Mouse (Mus musculus): Measurements from ENCODE around the gene Nprl2. TPM values are rescaled to one million over a fixed set of nuclear protein-coding genes. Genes with fewer than 3 reads are reported as not detected.
A peak's percentile ranks its signal among the peaks of the same experiment; 100 is the strongest.

The Nprl2 gene
- polyA plus RNA-seq, 1 experiment from 2014 or later = 40.9 TPM

- DNase-seq (ENCODE audit: low spot score) (no peak), ATAC-seq (ENCODE audit: insufficient number of reproducible peaks, low FRiP score, low TSS enrichment, low read depth) (no peak)
- H3K9ac ChIP-seq (ENCODE audit: low read length) = peak overlapping the region; percentile 35; the same call in 1 of the 2 replicates
- H3K4me2 ChIP-seq (ENCODE audit: low read depth, severe bottlenecking) = peak overlapping the region; percentile 13; the same call in 1 of the 2 replicates
- H3K36me3 ChIP-seq (ENCODE audit: control insufficient read depth, insufficient read depth, low read length) = no peaks in the 10 kb centered on the region
- peaks cover 15% of the 10 kb centered on the region for H3K4me1 ChIP-seq (ENCODE audit: control insufficient read depth, insufficient read depth, low read length)
- no peak overlapping the region for H3K27ac ChIP-seq (replicated peaks; ENCODE audit: low read depth, low read length)
- WGBS = 50% methylated on average over 2 of the region's 2 CpGs
- peaks cover 23% of the 10 kb centered on the region for H3K27me3 ChIP-seq (ENCODE audit: control insufficient read depth, insufficient read depth, low read length)
- H3K4me3 ChIP-seq (ENCODE audit: low read depth, low read length) = no peak overlapping the region
- no peaks in the 10 kb centered on the region for H3K9me3 ChIP-seq (ENCODE audit: control insufficient read depth, low read length)
These were observed 19.7 kb upstream of the Nprl2 start for GRCm38 (mm10) chr9:107522400-107522711.

GRCm38 (mm10) chr9:107526198-107527026 is 15.6 kb upstream of the Nprl2 start:
- 6% methylated on average over 44 of the region's 44 CpGs for WGBS
- Histone ChIP-seq H3K4me1 (ENCODE audit: control insufficient read depth, insufficient read depth, low read length) (peaks cover 13% of the 10 kb centered on the region), H3K27me3 (ENCODE audit: control insufficient read depth, insufficient read depth, low read length) (peaks cover 32% of the 10 kb centered on the region), H3K4me3 (ENCODE audit: low read depth, low read length) (peak overlapping the region; percentile 24), H3K27ac (replicated peaks; ENCODE audit: low read depth, low read length) (no peak overlapping the region), H3K36me3 (ENCODE audit: control insufficient read depth, insufficient read depth, low read length) (no peaks in the 10 kb centered on the region), H3K9ac (ENCODE audit: low read length) (no peak overlapping the region), H3K4me2 (ENCODE audit: low read depth, severe bottlenecking) (peak overlapping the region; percentile 53), H3K9me3 (ENCODE audit: control insufficient read depth, low read length) (no peaks in the 10 kb centered on the region)
- peak; percentile 85 for DNase-seq (ENCODE audit: low spot score)
- peak; percentile 52; the same call in 1 of the 2 replicates for ATAC-seq (ENCODE audit: insufficient number of reproducible peaks, low FRiP score, low TSS enrichment, low read depth)

- H3K4me2 ChIP-seq (ENCODE audit: low read depth, severe bottlenecking) = peak within 1 kb of the TSS; percentile 97
- H3K4me1 ChIP-seq (ENCODE audit: control insufficient read depth, insufficient read depth, low read length) = peaks cover 20% of the 10 kb centered on the region
- H3K4me3 ChIP-seq (ENCODE audit: low read depth, low read length) = peak within 1 kb of the TSS; percentile 74
- no peak within 1 kb of the TSS for H3K27ac ChIP-seq (replicated peaks; ENCODE audit: low read depth, low read length)
- ATAC-seq (ENCODE audit: insufficient number of reproducible peaks, low FRiP score, low TSS enrichment, low read depth) (peak; percentile 96), DNase-seq (ENCODE audit: low spot score) (peak; percentile 92)
- H3K9ac ChIP-seq (ENCODE audit: low read length) = peak within 1 kb of the TSS; percentile 73
- under 1% methylated on average over 48 of the region's 48 CpGs for WGBS
- peaks cover 3% of the 10 kb centered on the region; the same call in 1 of the 2 replicates for H3K27me3 ChIP-seq (ENCODE audit: control insufficient read depth, insufficient read depth, low read length)
- no peaks in the 10 kb centered on the region for H3K9me3 ChIP-seq (ENCODE audit: control insufficient read depth, low read length)
- H3K36me3 ChIP-seq (ENCODE audit: control insufficient read depth, insufficient read depth, low read length) = peaks cover 12% of the 10 kb centered on the region
These were observed 8.1 kb upstream of the Nprl2 start, which contains the start of gene Tmem115 for GRCm38 (mm10) chr9:107533791-107534407. Gene Tmem115 (plus strand): TSS chr9:107533945.

- Histone ChIP-seq H3K4me2 (ENCODE audit: low read depth, severe bottlenecking) (peak overlapping the region; percentile 97), H3K27me3 (ENCODE audit: control insufficient read depth, insufficient read depth, low read length) (peaks cover 3% of the 10 kb centered on the region; the same call in 1 of the 2 replicates), H3K4me1 (ENCODE audit: control insufficient read depth, insufficient read depth, low read length) (peaks cover 20% of the 10 kb centered on the region), H3K27ac (replicated peaks; ENCODE audit: low read depth, low read length) (no peak overlapping the region), H3K36me3 (ENCODE audit: control insufficient read depth, insufficient read depth, low read length) (peaks cover 18% of the 10 kb centered on the region), H3K9ac (ENCODE audit: low read length) (peak overlapping the region; percentile 73), H3K9me3 (ENCODE audit: control insufficient read depth, low read length) (no peaks in the 10 kb centered on the region), H3K4me3 (ENCODE audit: low read depth, low read length) (peak overlapping the region; percentile 74)
- DNase-seq (ENCODE audit: low spot score) (peak; percentile 37), ATAC-seq (ENCODE audit: insufficient number of reproducible peaks, low FRiP score, low TSS enrichment, low read depth) (0 out of 2 replicates have a peak, but pooled peaks have one; percentile 8)
- WGBS = under 1% methylated on average over 40 of the region's 40 CpGs
These were observed 7.4 kb upstream of the Nprl2 start for GRCm38 (mm10) chr9:107534408-107535202.

GRCm38 (mm10) chr9:107538231-107538630 is 3.8 kb upstream of the Nprl2 start:
- H3K4me2 ChIP-seq (ENCODE audit: low read depth, severe bottlenecking) = no peak overlapping the region
- H3K4me3 ChIP-seq (ENCODE audit: low read depth, low read length) = no peak overlapping the region
- DNase-seq (ENCODE audit: low spot score) (no peak), ATAC-seq (ENCODE audit: insufficient number of reproducible peaks, low FRiP score, low TSS enrichment, low read depth) (no peak)
- peaks cover 22% of the 10 kb centered on the region for H3K36me3 ChIP-seq (ENCODE audit: control insufficient read depth, insufficient read depth, low read length)
- H3K27ac ChIP-seq (replicated peaks; ENCODE audit: low read depth, low read length) = no peak overlapping the region
- H3K9ac ChIP-seq (ENCODE audit: low read length) = no peak overlapping the region
- no peaks in the 10 kb centered on the region for H3K27me3 ChIP-seq (ENCODE audit: control insufficient read depth, insufficient read depth, low read length)
- WGBS = 96% methylated on average over 7 of the region's 7 CpGs
- peaks cover 32% of the 10 kb centered on the region for H3K4me1 ChIP-seq (ENCODE audit: control insufficient read depth, insufficient read depth, low read length)
- no peaks in the 10 kb centered on the region for H3K9me3 ChIP-seq (ENCODE audit: control insufficient read depth, low read length)

- Histone ChIP-seq H3K27ac (replicated peaks; ENCODE audit: low read depth, low read length) (no peak overlapping the region), H3K9me3 (ENCODE audit: control insufficient read depth, low read length) (no peaks in the 10 kb centered on the region), H3K4me1 (ENCODE audit: control insufficient read depth, insufficient read depth, low read length) (peaks cover 32% of the 10 kb centered on the region), H3K4me3 (ENCODE audit: low read depth, low read length) (no peak overlapping the region), H3K4me2 (ENCODE audit: low read depth, severe bottlenecking) (no peak overlapping the region; the same call in 1 of the 2 replicates), H3K27me3 (ENCODE audit: control insufficient read depth, insufficient read depth, low read length) (no peaks in the 10 kb centered on the region), H3K36me3 (ENCODE audit: control insufficient read depth, insufficient read depth, low read length) (peaks cover 22% of the 10 kb centered on the region), H3K9ac (ENCODE audit: low read length) (no peak overlapping the region)
- WGBS = 88% methylated on average over 3 of the region's 3 CpGs
- DNase-seq (ENCODE audit: low spot score) = no peak
- ATAC-seq (ENCODE audit: insufficient number of reproducible peaks, low FRiP score, low TSS enrichment, low read depth) = no peak
These were observed 3.3 kb upstream of the Nprl2 start for GRCm38 (mm10) chr9:107538711-107539110.

- H3K27me3 ChIP-seq (ENCODE audit: control insufficient read depth, insufficient read depth, low read length) = no peaks in the 10 kb centered on the region
- H3K36me3 ChIP-seq (ENCODE audit: control insufficient read depth, insufficient read depth, low read length) = peaks cover 26% of the 10 kb centered on the region
- no peak overlapping the region for H3K27ac ChIP-seq (replicated peaks; ENCODE audit: low read depth, low read length)
- no peaks in the 10 kb centered on the region for H3K9me3 ChIP-seq (ENCODE audit: control insufficient read depth, low read length)
- no peak overlapping the region for H3K4me2 ChIP-seq (ENCODE audit: low read depth, severe bottlenecking)
- no peak overlapping the region for H3K9ac ChIP-seq (ENCODE audit: low read length)
- no peak for ATAC-seq (ENCODE audit: insufficient number of reproducible peaks, low FRiP score, low TSS enrichment, low read depth)
- DNase-seq (ENCODE audit: low spot score) = no peak
- H3K4me3 ChIP-seq (ENCODE audit: low read depth, low read length) = no peak overlapping the region
- WGBS = 89% methylated on average over 8 of the region's 8 CpGs
- H3K4me1 ChIP-seq (ENCODE audit: control insufficient read depth, insufficient read depth, low read length) = peaks cover 32% of the 10 kb centered on the region
These were observed 2.1 kb upstream of the Nprl2 start for GRCm38 (mm10) chr9:107539940-107540339.

- H3K36me3 ChIP-seq (ENCODE audit: control insufficient read depth, insufficient read depth, low read length) = peaks cover 26% of the 10 kb centered on the region
- no peaks in the 10 kb centered on the region for H3K27me3 ChIP-seq (ENCODE audit: control insufficient read depth, insufficient read depth, low read length)
- H3K9ac ChIP-seq (ENCODE audit: low read length) = no peak overlapping the region
- WGBS = 76% methylated on average over 4 of the region's 4 CpGs
- no peak overlapping the region for H3K4me2 ChIP-seq (ENCODE audit: low read depth, severe bottlenecking)
- no peak for DNase-seq (ENCODE audit: low spot score)
- no peaks in the 10 kb centered on the region for H3K9me3 ChIP-seq (ENCODE audit: control insufficient read depth, low read length)
- H3K27ac ChIP-seq (replicated peaks; ENCODE audit: low read depth, low read length) = no peak overlapping the region
- H3K4me3 ChIP-seq (ENCODE audit: low read depth, low read length) = no peak overlapping the region
- ATAC-seq (ENCODE audit: insufficient number of reproducible peaks, low FRiP score, low TSS enrichment, low read depth) = no peak
- H3K4me1 ChIP-seq (ENCODE audit: control insufficient read depth, insufficient read depth, low read length) = peaks cover 29% of the 10 kb centered on the region
These were observed 1.6 kb upstream of the Nprl2 start for GRCm38 (mm10) chr9:107540420-107540819.
